Mouse (Mus musculus): ENCODE results near the gene Nkd1. TPM values are rescaled to one million over a fixed set of nuclear protein-coding genes. Genes with fewer than 3 reads are reported as not detected.

Gene Nkd1
- total RNA-seq, 1 experiment from 2014 or later, result 40.7 TPM

- DNase-seq, result peak; percentile 59
Measured at GRCm38 (mm10) chr8:88537998-88538975, 17.1 kb downstream of the Nkd1 start.

GRCm38 (mm10) chr8:88538976-88539371 lies 17.8 kb downstream of the Nkd1 start:
- DNase-seq, result no peak

DNA sequence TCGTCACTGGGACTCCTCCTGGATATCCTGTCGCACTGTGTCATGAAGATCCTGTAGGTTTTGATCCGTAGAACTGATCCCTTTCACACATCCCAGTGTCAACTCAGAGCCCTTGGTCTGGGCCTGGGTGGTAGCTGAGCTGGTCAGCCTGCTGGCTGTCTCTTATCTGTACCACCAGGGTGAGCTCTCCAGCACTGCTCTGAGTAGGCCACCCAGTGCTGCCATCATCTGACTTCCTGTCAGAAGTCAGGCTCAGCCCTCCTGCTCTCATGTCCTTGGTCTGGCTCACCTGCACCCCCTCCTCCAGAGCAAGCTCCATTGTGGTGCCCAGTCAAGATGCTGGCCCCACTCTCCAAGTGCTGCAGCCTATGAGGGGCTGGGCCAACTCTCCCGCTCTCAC lies 18.8 kb downstream of the Nkd1 start:
- no peak for DNase-seq

DNA sequence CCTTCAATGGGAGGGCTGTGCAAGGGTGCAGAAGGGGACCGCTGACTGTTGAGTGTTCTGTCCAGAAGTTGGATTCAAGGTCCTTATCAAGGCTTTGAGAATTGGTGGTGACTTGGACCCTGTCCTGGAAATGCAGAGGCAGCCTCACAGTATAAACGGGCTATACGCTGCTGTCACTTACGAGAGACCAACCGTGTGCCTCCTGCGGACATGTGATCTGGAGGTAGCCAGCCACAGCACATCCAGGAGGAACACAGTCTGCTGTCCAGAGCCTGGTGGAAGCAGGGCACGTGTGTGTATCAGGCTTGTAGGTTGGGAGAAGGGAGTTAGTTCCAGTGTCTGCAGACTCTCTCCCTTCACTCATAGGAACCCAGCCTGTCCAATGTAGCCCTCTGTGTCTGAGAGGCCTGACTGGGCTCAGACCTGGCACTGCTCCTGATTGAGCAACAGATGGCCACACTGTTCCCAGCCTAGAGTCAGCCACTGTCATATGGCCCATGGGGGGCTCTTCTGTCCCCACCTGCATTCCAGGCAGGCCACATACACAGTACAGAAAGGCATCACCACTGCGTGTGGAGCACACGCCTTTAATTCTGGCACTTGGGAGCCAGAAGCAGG lies 21.6 kb downstream of the Nkd1 start:
- DNase-seq, result peak; percentile 58

DNA sequence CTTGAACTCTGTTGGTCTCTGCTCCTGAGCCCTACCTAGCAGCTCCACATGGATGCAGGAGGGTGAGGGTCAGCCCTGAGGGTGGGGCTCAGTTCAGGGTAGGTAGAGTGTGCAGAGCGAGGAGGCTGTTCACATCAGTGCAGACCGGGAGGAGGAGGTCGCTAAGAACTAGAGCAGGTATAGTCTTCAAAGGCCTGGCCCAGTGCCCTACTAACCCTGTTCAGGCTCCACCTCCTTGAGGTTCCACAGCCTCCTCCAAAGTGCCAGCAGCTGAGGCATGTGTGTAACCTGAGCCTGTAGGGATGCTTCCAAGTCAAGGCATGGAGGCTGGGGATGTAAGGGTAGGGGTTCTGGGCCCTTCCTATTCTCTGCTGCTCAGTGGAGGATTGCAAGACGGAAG lies 23.5 kb downstream of the Nkd1 start:
- DNase-seq, result no peak

- no peak for DNase-seq
Measured at GRCm38 (mm10) chr8:88545441-88545840, 24.3 kb downstream of the Nkd1 start.

- DNase-seq, result no peak
Measured at GRCm38 (mm10) chr8:88546032-88546732, 25.0 kb downstream of the Nkd1 start.

GRCm38 (mm10) chr8:88555669-88556068 lies 34.5 kb downstream of the Nkd1 start:
- DNase-seq, result peak; percentile 69

- DNase-seq, result no peak
Measured at GRCm38 (mm10) chr8:88559985-88560473, 38.9 kb downstream of the Nkd1 start.

GRCm38 (mm10) chr8:88561402-88561801 lies 40.2 kb downstream of the Nkd1 start:
- no peak for DNase-seq

DNA sequence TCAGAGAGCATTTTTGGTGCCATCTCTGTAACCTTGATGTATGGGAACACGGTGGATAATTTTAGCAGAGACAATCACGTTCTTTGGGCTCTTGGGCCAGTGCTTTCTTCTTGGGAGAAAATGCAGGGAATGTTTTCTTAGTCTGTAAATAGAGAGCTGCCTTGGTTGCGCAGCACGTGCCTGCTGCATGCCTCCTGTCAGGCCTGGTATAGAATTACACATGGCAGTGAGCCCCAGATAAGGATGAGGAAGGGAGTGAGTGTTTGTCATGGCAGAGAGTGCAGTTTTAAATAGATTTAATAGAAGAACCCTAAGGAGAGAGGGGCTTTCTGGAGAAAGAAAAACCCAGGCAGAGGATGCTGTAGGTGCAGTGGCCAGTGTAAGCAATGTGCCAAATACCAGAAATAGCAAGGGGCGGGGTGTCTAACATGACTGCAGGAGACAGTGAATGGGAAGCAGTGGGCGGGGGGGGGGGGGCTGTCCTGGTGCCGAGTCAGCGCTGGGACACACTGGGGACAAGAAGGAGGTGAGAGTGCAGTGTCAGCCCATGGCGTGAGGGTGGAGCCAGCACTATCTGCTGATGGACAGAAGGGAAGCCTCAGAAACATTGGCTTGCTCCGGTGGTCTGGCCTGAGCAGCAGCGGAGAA lies 43.2 kb downstream of the Nkd1 start:
- no peak for DNase-seq

GRCm38 (mm10) chr8:88566119-88566518 lies 45.0 kb downstream of the Nkd1 start:
- no peak for DNase-seq

DNA sequence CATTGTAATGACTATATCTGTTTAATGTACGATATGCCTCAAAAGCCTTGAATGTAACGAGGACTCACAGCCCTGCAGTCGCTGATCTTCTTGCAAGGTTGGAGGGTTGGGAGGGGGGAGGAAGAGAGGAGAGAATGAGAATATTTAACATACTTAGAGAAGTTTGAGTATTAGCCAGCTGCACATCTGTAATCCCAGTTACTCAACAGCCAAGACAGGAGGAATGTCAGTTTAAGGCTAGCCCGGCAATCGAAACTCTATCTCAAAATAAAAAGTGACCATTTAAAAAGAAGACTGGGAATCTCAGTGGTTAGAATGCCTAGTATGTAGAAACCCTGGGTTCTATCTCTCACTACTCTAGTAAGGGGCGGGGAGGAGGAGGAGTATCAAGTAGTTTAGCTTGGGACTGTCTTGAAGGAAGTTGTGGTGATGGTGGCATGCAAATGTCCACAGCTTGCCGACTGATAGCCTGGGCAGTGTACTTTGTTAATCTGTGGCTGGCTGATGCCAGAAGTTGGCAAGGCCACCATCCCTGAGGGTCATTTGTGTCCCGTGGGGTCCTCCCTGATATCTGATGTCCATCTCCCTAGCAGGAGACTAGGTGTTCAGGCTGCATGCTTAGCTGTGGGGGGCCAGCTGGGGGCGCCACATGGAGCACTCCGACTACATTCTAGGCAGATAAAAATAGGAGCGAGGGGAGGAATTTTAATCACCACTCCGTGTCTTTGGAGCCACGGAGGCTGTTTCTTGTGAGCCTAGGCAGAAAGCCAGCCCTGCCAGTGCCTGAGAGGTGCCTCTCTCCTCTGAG lies 46.4 kb downstream of the Nkd1 start:
- peak; percentile 67 for DNase-seq

DNA sequence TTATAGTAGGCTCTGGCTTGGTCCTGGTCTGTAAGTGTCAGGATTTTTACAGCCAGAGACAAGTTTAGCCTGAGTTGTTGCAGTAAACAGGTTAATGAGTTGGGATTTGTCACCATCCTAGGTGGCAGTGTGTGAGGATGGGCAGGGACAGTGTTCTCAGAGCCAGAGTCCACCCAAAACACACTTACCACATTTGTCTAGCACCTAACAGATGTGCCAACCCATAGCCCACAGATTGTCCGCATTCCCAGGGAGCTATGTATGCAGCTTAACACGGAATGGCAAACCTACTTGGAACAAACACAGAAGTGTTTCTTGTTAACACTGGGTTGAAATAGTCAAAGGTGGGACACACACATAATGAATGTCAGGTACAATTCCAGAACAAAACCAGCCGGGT lies 47.1 kb downstream of the Nkd1 start:
- no peak for DNase-seq

- DNase-seq, result no peak
Measured at GRCm38 (mm10) chr8:88569366-88569765, 48.2 kb downstream of the Nkd1 start.

GRCm38 (mm10) chr8:88570293-88570998 lies 49.3 kb downstream of the Nkd1 start:
- peak; percentile 89 for DNase-seq

GRCm38 (mm10) chr8:88571434-88572184 lies 50.5 kb downstream of the Nkd1 start:
- DNase-seq, result peak; percentile 71

GRCm38 (mm10) chr8:88572185-88572909 lies 51.2 kb downstream of the Nkd1 start:
- no peak for DNase-seq
